Mouse (Mus musculus): ENCODE results near the gene Rad17. TPM values are rescaled to one million over a fixed set of nuclear protein-coding genes. Genes with fewer than 3 reads are reported as not detected.
A peak's percentile ranks its signal among the peaks of the same experiment; 100 is the strongest.

Gene Rad17
- total RNA-seq, 2 experiments from 2014 or later = 25.6 to 35.3 TPM

DNA sequence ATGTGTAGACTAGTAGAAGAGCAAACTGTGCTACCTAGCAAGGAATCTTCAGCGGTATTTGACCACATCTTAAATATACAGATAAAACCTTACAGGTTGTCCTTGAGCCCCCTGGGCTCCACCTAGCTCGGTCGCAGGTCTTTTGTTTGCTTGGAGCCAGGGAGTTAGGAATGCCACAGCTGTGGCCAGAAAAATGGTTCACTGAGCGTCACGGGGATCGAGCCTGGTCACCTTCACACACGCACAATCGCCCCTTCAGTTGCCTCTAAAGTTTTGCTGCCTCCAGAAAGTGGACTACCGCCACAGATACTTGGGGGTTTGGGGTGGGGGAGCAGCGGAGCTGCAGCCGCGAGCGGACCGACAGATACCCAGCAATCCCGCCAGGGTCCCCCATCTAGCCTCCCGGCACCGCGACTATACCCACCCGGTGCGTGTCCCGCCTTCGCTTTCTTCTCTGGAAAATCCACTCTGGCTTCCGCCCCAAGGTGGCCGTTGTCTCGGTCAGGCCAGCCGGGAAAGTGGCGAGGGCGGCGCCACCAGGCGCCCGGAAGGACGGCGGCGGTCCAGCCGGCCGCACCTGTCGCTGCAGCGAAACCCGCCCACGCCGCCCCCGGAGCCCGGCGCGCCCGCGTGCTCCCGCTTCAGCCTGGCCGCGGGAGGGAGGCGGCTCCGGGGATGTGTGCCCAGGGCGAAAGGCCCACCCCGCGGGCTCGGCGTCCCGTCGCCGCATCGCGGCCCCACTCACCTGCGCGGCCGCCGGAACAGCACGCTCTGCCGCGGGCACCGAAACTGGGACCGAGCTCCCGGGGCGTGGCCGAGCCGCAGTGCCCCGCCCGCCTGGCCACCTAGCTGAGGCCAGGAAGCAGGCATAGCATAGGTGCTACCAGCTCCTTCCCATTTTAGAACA is 34.4 kb downstream of the Rad17 start, which contains the start of gene Marveld2:
Marveld2 (minus strand) TSS at position 791 of the 907 bp plus-strand sequence.
- ATAC-seq (ENCODE audit: poor library complexity, severe bottlenecking) = peak; percentile 93

- ATAC-seq (ENCODE audit: poor library complexity, severe bottlenecking) = no peak
These were observed 37.9 kb downstream of the Rad17 start for GRCm38 (mm10) chr13:100612903-100613302.

- no peak for ATAC-seq (ENCODE audit: poor library complexity, severe bottlenecking)
These were observed 38.6 kb downstream of the Rad17 start for GRCm38 (mm10) chr13:100612251-100612650.

DNA sequence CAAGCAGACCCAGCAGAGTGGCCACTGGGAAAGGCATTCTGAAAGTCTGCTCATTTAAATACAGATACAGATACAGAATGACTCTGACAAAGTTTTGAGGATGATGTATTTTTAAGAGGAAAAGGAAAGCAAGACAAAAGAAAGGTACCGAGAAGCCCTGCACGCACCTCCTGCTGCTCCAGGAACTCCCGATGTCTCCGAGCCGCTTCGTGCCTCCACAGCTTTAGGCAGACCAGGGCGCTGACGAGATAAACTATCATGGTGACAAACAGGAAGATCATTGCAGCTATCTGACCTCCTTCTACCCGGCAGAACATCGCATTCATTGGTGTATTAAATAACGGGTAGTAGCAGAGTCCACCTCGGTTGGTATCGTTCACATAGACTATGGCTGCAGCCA is 39.6 kb downstream of the Rad17 start:
- no peak for ATAC-seq (ENCODE audit: poor library complexity, severe bottlenecking)

DNA sequence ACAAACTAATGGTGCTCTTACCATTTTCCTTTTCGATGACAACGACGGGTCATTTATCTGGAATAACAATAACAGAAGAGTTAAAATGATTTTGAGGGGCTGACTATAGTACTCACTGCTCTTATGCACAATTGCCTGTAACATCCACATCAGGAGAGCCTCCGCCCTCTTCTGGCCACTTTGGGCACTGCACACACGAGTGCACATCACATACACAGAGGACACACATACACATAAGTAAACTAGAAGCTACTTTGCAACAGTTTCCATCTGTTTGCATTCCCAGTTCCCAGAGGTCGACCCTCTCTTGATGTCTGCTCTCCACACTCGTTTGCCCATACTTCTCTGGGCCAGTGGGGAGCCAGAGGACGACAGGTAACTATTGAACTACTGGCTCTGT is 43.1 kb downstream of the Rad17 start:
- ATAC-seq (ENCODE audit: poor library complexity, severe bottlenecking) = no peak

- no peak for ATAC-seq (ENCODE audit: poor library complexity, severe bottlenecking)
These were observed 45.0 kb downstream of the Rad17 start for GRCm38 (mm10) chr13:100605845-100606244.

- ATAC-seq (ENCODE audit: poor library complexity, severe bottlenecking) = no peak
These were observed 47.1 kb downstream of the Rad17 start for GRCm38 (mm10) chr13:100603738-100604095.

- ATAC-seq (ENCODE audit: poor library complexity, severe bottlenecking) = no peak
These were observed 47.7 kb downstream of the Rad17 start for GRCm38 (mm10) chr13:100603031-100603737.

DNA sequence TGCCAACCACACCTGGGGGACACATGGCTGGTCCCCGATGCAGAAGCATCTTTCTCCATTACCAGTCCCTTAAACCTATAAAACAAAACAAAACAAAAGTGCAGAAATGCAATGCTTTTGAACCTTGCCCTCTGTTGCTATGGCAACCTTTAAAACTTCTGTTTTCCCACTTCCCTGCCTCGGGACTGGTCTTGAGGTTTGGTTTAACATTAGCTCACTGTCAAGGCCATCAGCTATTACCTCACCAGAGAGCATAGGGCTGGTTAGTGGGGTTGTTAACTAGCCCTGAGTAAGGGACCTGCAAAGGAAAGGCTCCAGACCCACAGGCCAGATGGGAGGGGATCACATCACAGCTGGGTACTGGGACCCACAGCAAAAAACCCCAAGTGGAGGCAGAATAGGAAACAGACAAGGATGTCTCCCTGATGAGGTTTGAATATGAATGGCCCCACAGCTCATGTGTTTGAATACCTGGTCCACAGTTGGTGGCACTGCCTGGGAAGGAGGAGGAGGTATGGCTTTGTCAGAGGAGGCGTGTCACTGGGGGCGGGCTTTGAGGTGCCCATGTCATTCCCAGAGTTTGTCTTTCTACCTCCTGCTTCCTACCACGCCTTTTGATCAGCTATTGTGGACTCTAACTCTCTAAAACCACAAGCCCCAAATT is 48.5 kb downstream of the Rad17 start:
- peak; percentile 82 for ATAC-seq (ENCODE audit: poor library complexity, severe bottlenecking)

GRCm38 (mm10) chr13:100601034-100601433 is 49.8 kb downstream of the Rad17 start:
- no peak for ATAC-seq (ENCODE audit: poor library complexity, severe bottlenecking)

DNA sequence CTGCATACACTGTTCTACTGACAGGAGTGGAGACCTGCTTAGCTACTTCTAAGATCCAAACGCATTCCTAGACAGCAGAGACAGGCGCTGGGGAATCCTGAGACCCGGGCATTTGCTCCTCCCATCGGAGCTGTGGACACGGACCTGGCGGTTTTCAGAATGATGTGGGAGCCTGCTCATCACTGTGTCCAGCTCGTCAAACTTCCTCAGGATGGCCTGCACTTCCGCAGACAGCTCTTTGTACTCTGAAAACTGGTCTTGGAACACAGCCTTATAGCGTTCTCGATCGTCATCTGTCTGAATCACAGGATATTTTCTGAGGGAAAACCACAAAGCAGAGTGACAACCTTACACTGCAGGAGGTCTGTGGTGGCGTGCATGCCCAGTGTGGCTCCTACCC is 50.5 kb downstream of the Rad17 start:
- no peak for ATAC-seq (ENCODE audit: poor library complexity, severe bottlenecking)

DNA sequence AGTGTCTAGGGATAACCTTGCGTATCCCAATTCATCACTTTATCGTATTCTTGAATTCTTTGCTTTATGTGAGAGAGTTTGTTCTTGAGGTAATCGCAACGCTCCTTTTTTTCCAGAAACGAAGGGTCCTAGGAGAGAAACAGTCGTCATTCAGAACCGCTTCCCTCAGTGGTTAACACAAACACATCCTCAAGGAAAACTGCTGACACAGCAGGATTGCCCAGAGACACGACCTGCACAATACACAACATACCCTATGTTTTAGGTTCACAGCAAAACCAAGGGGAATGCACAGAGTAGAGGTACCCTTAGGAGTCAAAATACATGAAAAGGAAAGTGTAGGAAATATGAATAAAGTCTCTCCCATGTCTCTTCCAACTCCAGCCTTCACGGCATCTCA is 53.6 kb downstream of the Rad17 start:
- no peak for ATAC-seq (ENCODE audit: poor library complexity, severe bottlenecking)

GRCm38 (mm10) chr13:100595552-100595885 is 55.3 kb downstream of the Rad17 start:
- ATAC-seq (ENCODE audit: poor library complexity, severe bottlenecking) = no peak

- ATAC-seq (ENCODE audit: poor library complexity, severe bottlenecking) = no peak
These were observed 55.9 kb downstream of the Rad17 start for GRCm38 (mm10) chr13:100594838-100595551.

DNA sequence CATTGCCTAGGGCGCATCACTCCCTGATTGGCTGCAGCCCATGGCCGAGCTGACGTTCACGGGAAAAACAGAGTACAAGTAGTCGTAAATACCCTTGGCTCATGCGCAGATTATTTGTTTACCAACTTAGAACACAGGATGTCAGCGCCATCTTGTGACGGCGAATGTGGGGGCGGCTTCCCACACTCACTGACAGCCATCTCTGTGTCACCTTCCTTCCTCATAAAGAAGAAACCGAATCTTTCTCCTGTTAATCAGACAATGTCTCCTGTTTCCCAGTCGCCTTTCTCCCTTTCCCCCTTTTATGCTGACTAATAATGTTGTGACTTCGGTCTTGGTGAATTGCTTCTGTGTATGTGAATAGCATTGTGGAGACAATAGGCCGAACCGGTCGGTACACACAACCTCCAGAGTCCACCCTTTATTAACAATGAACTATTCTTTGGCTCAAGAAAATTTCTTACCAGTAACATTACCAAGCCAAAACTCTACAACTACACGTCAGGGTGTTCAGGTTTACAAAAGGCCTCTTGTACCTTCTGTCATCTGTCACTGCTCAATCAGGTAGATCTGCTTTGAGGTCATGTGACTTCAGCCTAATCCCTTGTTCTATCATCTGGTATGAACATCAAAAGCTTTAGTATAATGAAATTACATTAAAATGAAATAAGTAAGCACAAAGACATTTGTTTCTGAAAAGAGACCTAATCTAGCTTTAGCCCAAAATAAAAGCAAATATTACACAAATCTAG is 56.6 kb downstream of the Rad17 start:
- ATAC-seq (ENCODE audit: poor library complexity, severe bottlenecking) = peak; percentile 98

DNA sequence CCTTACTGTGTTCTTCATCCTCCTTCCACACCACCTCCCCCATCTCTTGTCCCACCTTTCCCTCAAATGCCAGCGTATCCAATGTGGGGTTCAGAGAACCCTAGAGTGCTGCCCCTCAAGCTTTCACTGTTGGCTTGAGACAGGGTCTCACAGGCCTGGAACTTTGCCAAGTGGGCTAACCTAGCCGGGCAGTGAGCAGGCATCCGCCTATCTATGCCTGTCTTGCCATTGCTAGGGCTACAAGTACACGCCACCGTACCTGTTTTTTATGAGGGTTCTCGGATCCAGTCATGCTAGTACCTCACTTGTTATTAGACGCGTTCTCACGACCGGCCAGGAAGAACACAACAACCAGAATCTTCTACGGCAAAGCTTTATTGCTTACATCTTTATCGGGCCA is 62.2 kb downstream of the Rad17 start:
- peak; percentile 51; the same call in 1 of the 2 replicates for ATAC-seq (ENCODE audit: poor library complexity, severe bottlenecking)

DNA sequence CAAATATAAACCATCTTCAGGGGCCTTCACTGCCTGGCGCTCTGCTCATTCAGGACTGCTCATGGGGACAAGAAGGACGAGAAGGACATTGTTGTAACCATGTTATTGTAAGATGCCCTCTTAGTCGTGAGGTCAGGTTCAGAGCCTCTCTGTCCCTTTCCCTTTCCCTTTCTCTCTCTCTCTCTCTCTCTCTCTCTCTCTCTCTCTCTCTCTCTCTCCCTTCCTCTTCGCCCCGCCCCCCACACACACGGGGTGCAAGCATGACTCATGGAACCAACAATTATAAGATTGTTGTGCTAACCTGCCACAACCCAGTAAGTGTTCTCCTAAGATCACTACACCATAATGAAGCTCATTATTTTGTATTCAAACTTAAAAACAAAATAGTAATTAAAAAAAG is 68.7 kb downstream of the Rad17 start:
- ATAC-seq (ENCODE audit: poor library complexity, severe bottlenecking) = no peak

DNA sequence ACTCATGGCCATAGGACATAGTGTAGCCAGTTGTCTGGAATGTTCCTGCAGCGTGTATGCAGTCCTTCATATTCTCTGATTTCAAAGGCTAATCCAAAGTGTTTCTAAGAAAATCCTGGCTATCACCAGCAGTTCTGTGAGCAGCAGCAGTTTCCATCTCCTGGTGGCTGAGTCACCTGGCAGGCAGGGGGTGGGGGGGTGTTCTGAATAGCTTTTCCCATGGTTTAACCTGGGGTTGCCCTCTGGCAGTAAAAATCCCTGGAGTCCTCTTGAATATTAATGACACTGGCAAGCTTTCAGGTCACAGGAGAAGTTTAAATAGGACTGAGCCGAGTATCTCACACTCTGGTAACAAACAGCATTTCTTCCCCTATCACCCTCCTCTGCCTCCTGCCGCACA is 69.2 kb downstream of the Rad17 start:
- no peak for ATAC-seq (ENCODE audit: poor library complexity, severe bottlenecking)

- ATAC-seq (ENCODE audit: poor library complexity, severe bottlenecking) = no peak
These were observed 70.9 kb downstream of the Rad17 start for GRCm38 (mm10) chr13:100579951-100580350.

GRCm38 (mm10) chr13:100579220-100579619 is 71.6 kb downstream of the Rad17 start:
- ATAC-seq (ENCODE audit: poor library complexity, severe bottlenecking) = no peak
